Mouse (Mus musculus) T-cell, adult 2 months (primary cell): ENCODE results near the gene Mfsd9.
"Not testable (repeated sequence)": the region's sequence is repeated elsewhere in the genome, so short reads cannot be mapped to it uniquely, and the experiment has no call there.

Experiments
- DNase-seq: peaks from one replicate; pipeline ENCODE4 v3.0.0; 2022; ENCODE audit warnings: low spot score

Mfsd9 gene

GRCm38 (mm10) chr1:40783450-40783849 is 7.0 kb downstream of the Mfsd9 start:
- no peak for DNase-seq

DNA sequence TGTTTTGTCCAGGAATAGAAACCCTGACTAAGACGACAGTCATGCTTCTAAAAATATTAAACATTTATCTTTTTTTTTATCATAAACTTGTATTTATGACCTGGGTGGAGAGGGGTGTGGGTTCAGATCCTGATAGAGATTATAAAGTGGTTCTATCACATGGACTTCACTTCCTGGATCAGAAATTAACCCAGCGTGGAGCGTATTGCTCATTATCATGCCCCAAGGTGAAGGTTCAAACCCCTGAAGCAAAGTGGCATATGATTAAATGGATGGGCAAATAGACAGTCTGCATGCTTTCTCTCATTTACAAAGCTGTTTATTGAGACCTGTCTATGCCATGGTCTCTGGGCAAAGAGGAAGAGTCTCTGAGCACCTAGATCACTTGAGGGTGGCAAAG is 13.7 kb downstream of the Mfsd9 start:
- DNase-seq, result no peak

GRCm38 (mm10) chr1:40776102-40776501 is 14.4 kb downstream of the Mfsd9 start:
- DNase-seq, result no peak

GRCm38 (mm10) chr1:40774040-40774439 is 16.4 kb downstream of the Mfsd9 start:
- DNase-seq, result no peak

- DNase-seq, result no peak
Observed at GRCm38 (mm10) chr1:40773234-40773633, 17.3 kb downstream of the Mfsd9 start.

GRCm38 (mm10) chr1:40771196-40771970 is 19.1 kb downstream of the Mfsd9 start:
- DNase-seq, result no peak

DNA sequence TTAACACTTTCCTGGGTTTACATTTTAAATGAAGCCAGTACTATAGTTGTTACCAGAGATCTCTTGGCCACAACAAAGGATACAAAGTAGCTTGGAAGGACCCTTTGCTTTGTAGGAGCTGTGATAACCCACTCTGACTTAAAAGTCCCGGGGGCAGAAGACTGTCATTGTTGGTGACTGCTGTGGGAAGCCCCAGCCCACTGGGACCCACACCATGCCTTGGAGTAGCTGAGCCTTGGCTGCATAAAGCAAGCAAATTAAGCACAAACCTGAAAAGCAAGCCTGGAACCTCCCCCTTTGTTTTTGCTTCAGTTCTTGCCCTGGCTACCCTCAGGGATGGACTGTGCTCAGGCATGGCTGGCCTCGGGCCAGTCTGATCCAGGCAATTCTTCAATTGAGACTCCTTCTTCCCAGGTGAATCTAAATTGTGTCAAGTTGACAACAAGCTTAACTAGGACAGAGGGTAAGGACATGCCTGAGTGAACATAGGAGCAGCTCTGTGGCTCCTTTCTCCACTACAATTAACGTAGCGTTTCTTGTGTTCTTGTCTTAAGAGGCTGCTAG is 21.1 kb downstream of the Mfsd9 start:
- no peak for DNase-seq

DNA sequence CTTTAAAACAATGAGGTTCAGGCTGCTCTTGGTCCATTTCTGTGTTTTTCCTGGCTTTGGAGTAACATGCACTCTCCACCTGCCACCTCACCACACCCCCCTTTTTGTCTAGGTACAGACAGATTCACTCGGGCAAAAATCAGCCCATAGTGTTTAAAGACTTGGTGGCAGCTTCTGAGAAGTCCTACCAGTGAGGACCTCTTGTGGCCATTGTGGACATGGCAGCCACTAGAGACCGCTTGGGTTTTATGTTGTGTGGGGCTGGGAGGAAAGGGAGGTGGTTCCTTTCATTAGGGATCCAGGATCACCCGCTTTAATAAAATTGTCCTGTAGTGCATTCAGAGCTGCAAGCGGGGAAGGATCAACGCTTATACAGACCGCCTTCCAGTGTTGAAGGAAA is 21.9 kb downstream of the Mfsd9 start:
- DNase-seq, result peak; percentile 4

DNA sequence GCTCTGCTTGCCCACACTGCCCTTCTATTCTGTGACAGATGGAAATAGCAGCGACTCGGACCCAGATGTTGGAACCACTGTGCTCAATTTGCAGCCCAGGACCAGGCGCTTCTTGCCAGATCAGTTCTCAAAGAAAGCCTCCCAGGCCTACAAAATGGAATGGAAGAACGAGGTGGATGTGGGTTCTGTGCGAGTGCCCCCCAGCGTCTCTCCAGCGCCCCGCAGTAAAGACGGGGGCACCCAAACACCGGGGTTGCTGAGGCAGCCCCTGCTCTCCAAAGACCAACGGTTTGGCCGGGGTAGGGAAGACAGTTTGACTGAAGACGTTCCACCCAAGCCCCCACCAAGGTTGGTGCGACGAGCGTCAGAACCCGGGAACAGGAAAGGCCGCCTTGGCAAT is 22.9 kb downstream of the Mfsd9 start:
- DNase-seq, result no peak

DNA sequence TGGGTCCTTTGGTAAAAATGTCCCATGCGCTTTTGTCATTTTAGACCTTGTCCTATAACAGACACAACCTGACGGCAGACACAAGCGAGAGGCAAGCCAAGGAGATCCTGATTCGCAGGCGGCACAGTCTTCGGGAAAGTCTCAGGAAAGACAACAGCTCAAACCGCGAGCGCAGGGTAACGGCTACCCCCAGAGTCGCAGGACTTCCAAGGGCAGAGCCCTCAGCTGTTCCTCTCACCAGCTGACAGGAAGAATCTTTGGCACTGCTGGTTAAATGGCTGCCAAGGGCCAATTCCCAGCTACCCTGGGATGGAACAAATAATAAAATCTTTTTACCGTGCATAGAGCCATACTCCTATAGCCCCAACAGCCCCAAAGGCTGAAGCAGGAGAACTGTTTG is 25.0 kb downstream of the Mfsd9 start:
- no peak for DNase-seq

GRCm38 (mm10) chr1:40764701-40765275 is 25.7 kb downstream of the Mfsd9 start:
- no peak for DNase-seq

GRCm38 (mm10) chr1:40764042-40764441 is 26.4 kb downstream of the Mfsd9 start:
- no peak for DNase-seq

GRCm38 (mm10) chr1:40759751-40760445 is 30.6 kb downstream of the Mfsd9 start:
- DNase-seq, result no peak

DNA sequence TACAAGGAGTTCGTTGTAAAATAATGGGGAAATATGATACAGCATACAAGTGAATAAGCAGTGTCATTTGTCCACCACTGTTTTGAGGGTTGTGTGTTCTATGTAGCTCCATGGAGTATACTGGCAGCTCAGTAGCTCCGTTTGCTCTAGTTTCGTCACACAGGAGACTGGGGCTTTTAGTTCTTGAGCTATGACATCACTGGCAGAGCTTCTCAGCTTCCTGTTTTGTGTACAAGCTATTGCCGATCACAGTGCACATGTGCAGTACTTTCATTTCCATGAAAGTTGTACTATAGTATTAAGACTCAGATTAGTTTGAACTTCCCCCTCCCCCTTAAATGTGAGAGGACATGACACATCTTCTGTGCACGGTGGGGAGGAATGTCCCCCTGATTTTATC is 44.4 kb downstream of the Mfsd9 start:
- DNase-seq, result no peak

DNA sequence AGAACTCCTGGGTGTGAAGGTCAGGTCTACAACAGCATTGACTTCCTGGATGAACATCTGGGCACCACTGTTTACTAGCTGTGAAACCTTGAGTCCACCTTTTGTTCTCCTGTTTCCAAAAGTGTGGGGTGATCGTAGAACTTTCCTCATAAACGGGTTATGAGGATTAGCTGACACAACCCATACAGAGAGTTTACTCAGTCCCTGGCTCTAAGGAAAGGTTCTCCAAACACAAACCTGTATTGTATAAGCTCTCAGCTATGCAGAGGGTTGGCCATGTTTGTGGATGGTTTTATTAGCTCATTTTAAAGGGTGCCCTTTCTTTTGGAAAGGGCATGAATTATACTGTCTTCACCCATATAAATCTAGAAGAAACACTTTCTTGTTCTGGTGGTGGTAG is 49.7 kb downstream of the Mfsd9 start:
- DNase-seq, result no peak

DNA sequence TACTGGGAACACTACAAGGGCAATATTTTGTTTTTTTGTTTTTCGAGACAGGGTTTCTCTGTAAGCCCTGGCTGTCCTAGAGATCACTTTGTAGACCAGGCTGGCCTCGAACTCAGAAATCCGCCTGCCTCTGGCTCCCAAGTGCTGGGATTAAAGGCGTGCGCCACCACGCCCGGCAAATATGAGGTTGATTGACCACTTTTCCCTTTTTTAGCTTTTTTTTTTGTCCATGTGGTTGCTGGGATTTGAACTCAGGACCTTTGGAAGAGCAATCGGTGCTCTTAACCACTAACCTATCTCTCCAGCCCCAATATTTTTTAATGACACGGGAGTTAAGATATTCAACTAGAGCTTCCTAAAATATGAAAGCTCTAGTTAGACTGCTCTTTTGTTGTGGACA is 52.2 kb downstream of the Mfsd9 start:
- not testable (repeated sequence) for DNase-seq

- DNase-seq, result peak; percentile 40
Observed at GRCm38 (mm10) chr1:40737671-40738070, 52.8 kb downstream of the Mfsd9 start.

GRCm38 (mm10) chr1:40728636-40729035 is 61.9 kb downstream of the Mfsd9 start:
- no peak for DNase-seq

DNA sequence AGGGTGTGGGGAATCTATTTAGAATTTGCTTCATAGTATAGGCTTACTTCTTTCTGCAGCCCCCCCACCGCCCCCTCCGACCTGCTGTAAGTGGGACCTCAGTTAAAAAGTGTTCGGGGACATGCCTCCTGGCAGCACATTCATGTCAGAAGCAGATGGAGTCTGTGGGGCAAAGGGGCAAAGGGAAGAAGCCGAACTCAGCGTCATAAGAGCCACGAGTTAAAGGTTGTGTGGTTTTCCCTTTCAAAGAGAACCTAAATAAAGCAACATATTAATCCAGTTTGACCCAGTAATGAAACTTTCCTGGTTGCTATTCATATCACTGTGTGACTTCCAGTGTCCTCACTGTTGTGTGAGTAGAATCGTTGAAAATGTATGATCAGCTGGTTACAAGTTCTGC is 63.1 kb downstream of the Mfsd9 start:
- no peak for DNase-seq

DNA sequence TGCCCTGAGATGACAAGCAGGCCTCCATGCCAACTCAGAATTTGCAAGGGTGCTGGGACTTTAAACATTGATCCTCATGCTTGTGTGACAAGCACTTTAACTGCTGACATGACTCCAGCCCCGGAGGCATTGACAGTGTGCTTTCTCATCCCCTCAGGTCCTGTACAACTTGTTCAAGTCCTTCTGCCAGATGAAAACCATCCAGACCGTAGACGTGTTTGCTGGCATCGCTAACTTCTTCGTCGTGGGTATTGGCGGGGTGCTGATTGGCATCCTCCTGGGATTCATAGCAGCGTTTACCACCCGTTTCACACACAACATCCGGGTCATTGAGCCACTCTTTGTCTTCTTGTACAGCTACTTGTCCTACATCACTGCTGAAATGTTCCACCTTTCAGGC is 64.4 kb downstream of the Mfsd9 start:
- no peak for DNase-seq
